In the genomic region with DNA sequence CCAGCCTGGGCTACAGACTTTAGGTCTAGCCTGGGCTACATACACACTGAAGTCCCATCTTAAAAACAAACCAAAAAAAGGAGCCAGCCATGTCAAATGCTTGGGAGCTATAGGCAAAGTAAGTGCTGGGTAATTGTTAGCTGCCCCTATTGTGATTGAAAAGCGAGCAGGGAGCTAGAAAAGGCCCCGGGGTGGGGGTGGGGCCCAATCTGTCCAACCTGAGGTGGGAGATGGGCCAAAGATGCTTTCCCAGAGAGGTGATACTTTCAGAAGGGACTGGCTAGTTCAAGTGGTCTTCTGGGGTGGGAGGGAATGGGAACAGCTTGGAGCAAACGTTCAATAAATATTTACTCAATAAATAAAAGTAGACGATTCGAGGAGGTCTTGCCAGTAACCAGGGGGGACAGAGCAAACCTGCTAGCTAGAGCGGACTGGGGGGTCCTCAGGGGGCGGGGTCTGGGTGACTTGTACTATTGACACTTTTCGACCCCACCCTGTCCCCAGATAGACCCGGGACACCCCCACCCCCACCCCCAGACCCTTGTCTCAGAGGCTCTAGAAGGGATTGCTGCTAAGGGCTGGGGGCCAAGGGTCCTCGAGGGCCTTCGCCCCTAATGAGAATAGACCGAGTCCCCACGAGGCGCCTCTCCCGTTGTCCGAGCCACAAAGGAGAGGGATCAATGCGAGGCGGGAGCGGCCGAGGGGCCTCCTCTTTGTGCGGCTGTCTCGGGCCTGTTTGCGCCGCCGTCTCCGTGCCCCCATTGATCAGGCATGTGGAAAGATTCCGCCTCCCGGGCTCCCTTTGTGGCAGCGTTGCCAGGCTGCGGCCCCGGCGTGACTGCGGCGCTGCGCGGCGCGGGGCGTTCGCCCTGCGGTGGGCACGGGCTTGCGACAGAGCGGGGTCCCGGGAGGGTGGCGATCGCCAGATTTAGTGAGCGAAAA, we compare ENCODE assay signal across 9 mouse cellular contexts. TPM values are rescaled to one million over a fixed set of nuclear protein-coding genes. Genes with fewer than 3 reads are reported as not detected.
DNase-seq lines count a peak whose midpoint lies in the region; ATAC-seq and TF ChIP-seq lines count a peak whose summit lies in the region.
"Had no signal": no experiment of that assay in that cellular context is flagged by ENCODE, and none has a peak within 500 bp of the region (broad histone marks: within the 10 kb centered on the region; RNA-seq: fewer than 3 reads in every experiment).

No protein-coding gene starts in this region.

- no peaks in the 10 kb centered on the region for H3K9me3 ChIP-seq in hindbrain, postnatal 0 days (ENCODE audit: low read length)
- H3K9me3 ChIP-seq in liver, embryonic 11.5 days (ENCODE audit: control insufficient read depth, low read length): no peaks in the 10 kb centered on the region

- peak; percentile 43 for DNase-seq in ovary, postnatal 36 days (ENCODE audit: low spot score)
- no peak for DNase-seq in ovary, postnatal 10 days (ENCODE audit: low spot score)
- DNase-seq in embryo, embryonic 11 days: peak; percentile 90
- DNase-seq in hindbrain, postnatal 0 days (ENCODE audit: low spot score): peak; percentile 84
- no peak for DNase-seq in liver, embryonic 11.5 days (ENCODE audit: low spot score)
- peak; percentile 77 to 81 for DNase-seq in right cerebral cortex, postnatal 10 days (ENCODE audit: low spot score in 2 of 2)
- DNase-seq in spleen, postnatal 36 days (ENCODE audit: low spot score in 2 of 2): no peak
- no peak for DNase-seq in spleen, postnatal 14 days (ENCODE audit: low spot score in 2 of 2)

- ATAC-seq in hindbrain, postnatal 0 days: peak; percentile 90
- no peak for ATAC-seq in liver, embryonic 11.5 days (replicated peaks; ENCODE audit: low FRiP score)

- H3K4me1 ChIP-seq in hindbrain, postnatal 0 days (ENCODE audit: insufficient read depth, low read length): no peaks in the 10 kb centered on the region
- H3K4me1 ChIP-seq in liver, embryonic 11.5 days (replicated peaks; ENCODE audit: control insufficient read depth, insufficient read depth, low read length): no peaks in the 10 kb centered on the region

- peak overlapping the region; percentile 61 for H3K4me2 ChIP-seq in hindbrain, postnatal 0 days (ENCODE audit: low read depth, low read length)
- H3K4me2 ChIP-seq in liver, embryonic 11.5 days: peak overlapping the region; percentile 61

- peak overlapping the region; percentile 59 for H3K27ac ChIP-seq in hindbrain, postnatal 0 days
- no peak overlapping the region for H3K27ac ChIP-seq in liver, embryonic 11.5 days (ENCODE audit: low read depth, low read length)

- no peak for TF ChIP-seq CTCF in hindbrain, postnatal 0 days (IDR thresholded peaks at IDR 0.05; ENCODE audit: low read depth)

- WGBS in hindbrain, postnatal 0 days: under 1% methylated on average over 46 of the region's 48 CpGs
- 6% methylated on average over 48 of the region's 48 CpGs for WGBS in liver, embryonic 11.5 days

- H3K27me3 ChIP-seq in hindbrain, postnatal 0 days (ENCODE audit: insufficient read depth, low read length): no peaks in the 10 kb centered on the region
- H3K27me3 ChIP-seq in liver, embryonic 11.5 days (replicated peaks; ENCODE audit: control insufficient read depth, insufficient read depth, low read length): peaks cover 35% of the 10 kb centered on the region

- peak overlapping the region; percentile 33 for H3K4me3 ChIP-seq in hindbrain, postnatal 0 days (ENCODE audit: low read length)
- peak overlapping the region; percentile 41 for H3K4me3 ChIP-seq in liver, embryonic 11.5 days (ENCODE audit: low read depth, low read length)

- H3K36me3 ChIP-seq in hindbrain, postnatal 0 days (ENCODE audit: insufficient read depth, low read length): no peaks in the 10 kb centered on the region
- no peaks in the 10 kb centered on the region for H3K36me3 ChIP-seq in liver, embryonic 11.5 days (ENCODE audit: control insufficient read depth, insufficient read depth, low read length)

- peak overlapping the region; percentile 72 for H3K9ac ChIP-seq in hindbrain, postnatal 0 days (replicated peaks; ENCODE audit: low read length)
- peak overlapping the region; percentile 62 for H3K9ac ChIP-seq in liver, embryonic 11.5 days (ENCODE audit: low read depth, low read length)

RNA-seq across cellular contexts. Expression of gene Msi1, which starts 31.3 kb away (rescaled TPM):
- total RNA-seq in hindbrain, postnatal 0 days (2014; rRNA removed): 75.9 and 88.1 TPM in 2 replicates
- polyA plus RNA-seq in hindbrain, postnatal 0 days (2015; fragmentation: Nextera tagmentation; extraction: Ambion mirVana): 45.1 and 46.2 TPM in 2 replicates
- 7.5 and 9.7 TPM in 2 replicates for polyA plus RNA-seq in liver, embryonic 11.5 days (2014; fragmentation: Nextera tagmentation; extraction: Ambion mirVana)
- total RNA-seq: neutrophil, adult 5-6 weeks had no signal

RNA-seq across cellular contexts. Expression of gene Cox6a1, which starts 49.3 kb away (rescaled TPM):
- 1,147 and 1,391 TPM in 2 replicates for total RNA-seq in hindbrain, postnatal 0 days (2014; rRNA removed)
- polyA plus RNA-seq in hindbrain, postnatal 0 days (2015; fragmentation: Nextera tagmentation; extraction: Ambion mirVana): 1,694 and 1,700 TPM in 2 replicates
- 792 and 865 TPM in 2 replicates for polyA plus RNA-seq in liver, embryonic 11.5 days (2014; fragmentation: Nextera tagmentation; extraction: Ambion mirVana)

RNA-seq across cellular contexts. Expression of gene Triap1, which starts 57.1 kb away (rescaled TPM):
- 12.4 and 18.4 TPM in 2 replicates for total RNA-seq in hindbrain, postnatal 0 days (2014; rRNA removed)
- 59.2 and 61.6 TPM in 2 replicates for polyA plus RNA-seq in hindbrain, postnatal 0 days (2015; fragmentation: Nextera tagmentation; extraction: Ambion mirVana)
- polyA plus RNA-seq in liver, embryonic 11.5 days (2014; fragmentation: Nextera tagmentation; extraction: Ambion mirVana): 59.0 and 59.6 TPM in 2 replicates

RNA-seq across cellular contexts. Expression of gene Gatc, which starts 57.1 kb away (rescaled TPM):
- 22.4 and 25.1 TPM in 2 replicates for total RNA-seq in hindbrain, postnatal 0 days (2014; rRNA removed)
- polyA plus RNA-seq in hindbrain, postnatal 0 days (2015; fragmentation: Nextera tagmentation; extraction: Ambion mirVana): 27.5 and 32.1 TPM in 2 replicates
- polyA plus RNA-seq in liver, embryonic 11.5 days (2014; fragmentation: Nextera tagmentation; extraction: Ambion mirVana): 39.3 and 39.4 TPM in 2 replicates

Comparison
In these comparisons a context has a peak if more than half of its experiments do, and no peak if none do; other contexts are left out.
1. DNase-seq: peak in ovary, postnatal 36 days (single experiment), embryo, embryonic 11 days (single experiment), hindbrain, postnatal 0 days (single experiment) and right cerebral cortex, postnatal 10 days (2 of 2); none in ovary, postnatal 10 days (single experiment), liver, embryonic 11.5 days (single experiment), spleen, postnatal 36 days (0 of 2) and spleen, postnatal 14 days (0 of 2).